Mouse (Mus musculus) embryonic facial prominence, embryonic 13.5 days (tissue): ENCODE results near the gene Hspb9. TPM values are rescaled to one million over a fixed set of nuclear protein-coding genes. Genes with fewer than 3 reads are reported as not detected.

ENCODE experiments used
- ATAC-seq: fragments of 200-750 bp; cut with Nextera tagmentation; 2 replicates; pipeline ENCODE4 v1.8.0; 2017; ENCODE audit warnings: low read depth; ENCODE audit not compliant: insufficient number of reproducible peaks, insufficient read depth, low FRiP score, low TSS enrichment
- H3K27ac ChIP-seq: fragments of 300-500 bp; sonication (generic); 2 replicates; pipeline ENCODE4 v1.5.1; 2015; ENCODE audit warnings: moderate library complexity, mild to moderate bottlenecking, inconsistent platforms
- H3K27me3 ChIP-seq: fragments of 300-500 bp; sonication (generic); 2 replicates; pipeline ENCODE4 v1.6.1; 2015; ENCODE audit warnings: mild to moderate bottlenecking, inconsistent platforms
- H3K36me3 ChIP-seq: fragments of 300-500 bp; sonication (generic); 2 replicates; pipeline ENCODE4 v1.6.1; 2015; ENCODE audit warnings: mild to moderate bottlenecking, inconsistent platforms
- H3K4me1 ChIP-seq: fragments of 300-500 bp; sonication (generic); 2 replicates; pipeline ENCODE4 v1.6.1; 2015; ENCODE audit warnings: inconsistent platforms
- H3K4me2 ChIP-seq: fragments of 300-500 bp; sonication (generic); 2 replicates; pipeline ENCODE4 v1.6.1; 2015; ENCODE audit warnings: moderate library complexity, mild to moderate bottlenecking, inconsistent platforms
- H3K4me3 ChIP-seq: fragments of 300-500 bp; sonication (generic); 2 replicates; pipeline ENCODE4 v1.5.1; 2015; ENCODE audit warnings: mild to moderate bottlenecking, inconsistent platforms
- H3K9ac ChIP-seq: fragments of 300-500 bp; sonication (generic); 2 replicates; pipeline ENCODE4 v1.6.1; 2015; ENCODE audit warnings: mild to moderate bottlenecking, inconsistent platforms
- H3K9me3 ChIP-seq: fragments of 300-500 bp; sonication (generic); 2 replicates; pipeline ENCODE4 v1.6.1; 2016; ENCODE audit warnings: inconsistent platforms
- WGBS: fragments of 180-500 bp; shearing (Covaris S2); methylation state at CpG from one replicate; pipeline ENCODE4 v1.1.7; 2015; ENCODE audit warnings: mixed read lengths; 5-methylcytosine and 5-hydroxymethylcytosine counted together
- polyA plus RNA-seq: library from polyadenylated mRNA; unstranded; fragments of >200 nt; fragmentation: Nextera tagmentation; extraction: Ambion mirVana; gene quantifications from 2 replicates; pipeline ENCODE4 v1.2.1, GENCODE M21; 2015

The Hspb9 gene
- polyA plus RNA-seq, 1 experiment from 2014 or later = not detected

DNA sequence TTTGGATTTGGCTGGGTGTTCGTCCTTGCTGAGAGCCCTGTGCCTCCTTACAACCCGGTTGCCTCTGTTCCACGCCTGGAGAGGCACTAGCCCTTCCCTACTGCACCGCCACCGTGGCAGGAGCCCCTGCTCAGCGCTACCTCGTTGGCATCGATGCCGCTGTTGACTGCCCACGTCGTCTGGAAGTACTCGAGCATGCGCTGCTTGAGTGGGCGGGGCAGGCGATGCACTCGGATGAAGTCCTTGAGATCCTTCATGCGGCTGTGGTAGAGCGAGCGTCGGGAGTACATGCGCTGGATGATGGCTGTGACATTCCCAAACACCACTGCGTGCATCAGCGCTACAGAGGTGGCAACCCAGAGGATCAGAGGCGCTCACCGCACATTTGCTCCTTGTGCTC is 35.8 kb downstream of the Hspb9 start:
- peaks cover 28% of the 10 kb centered on the region for H3K27me3 ChIP-seq
- H3K4me2 ChIP-seq = no peak overlapping the region; the same call in 1 of the 2 replicates
- H3K36me3 ChIP-seq = no peaks in the 10 kb centered on the region
- 54% methylated on average over 25 of the region's 25 CpGs for WGBS
- H3K4me1 ChIP-seq = no peaks in the 10 kb centered on the region
- H3K27ac ChIP-seq = no peak overlapping the region
- no peak overlapping the region for H3K4me3 ChIP-seq
- no peaks in the 10 kb centered on the region for H3K9me3 ChIP-seq
- no peak for ATAC-seq
- H3K9ac ChIP-seq = no peak overlapping the region

DNA sequence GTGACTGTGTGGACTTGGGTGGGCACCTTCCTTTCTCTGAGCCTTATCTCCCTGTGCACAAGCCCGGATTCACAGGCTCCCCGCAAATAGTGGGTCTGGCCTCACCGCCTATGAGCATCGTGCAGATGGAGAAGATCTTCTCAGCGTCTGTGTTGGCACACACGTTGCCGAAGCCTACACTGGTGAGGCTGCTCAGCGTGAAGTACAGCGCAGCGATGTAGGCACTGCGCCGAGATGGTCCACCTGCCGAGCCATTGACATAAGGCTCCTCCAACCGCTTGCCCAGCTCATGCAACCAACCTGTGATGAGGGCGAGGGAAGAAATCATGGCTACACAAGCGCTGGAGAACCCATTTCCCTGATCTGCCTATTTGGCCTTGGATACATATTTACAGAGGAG is 36.5 kb downstream of the Hspb9 start:
- 92% methylated on average over 16 of the region's 16 CpGs for WGBS
- no peak overlapping the region for H3K4me3 ChIP-seq
- H3K36me3 ChIP-seq = no peaks in the 10 kb centered on the region
- no peak for ATAC-seq
- H3K4me2 ChIP-seq = no peak overlapping the region
- no peak overlapping the region for H3K27ac ChIP-seq
- no peaks in the 10 kb centered on the region for H3K4me1 ChIP-seq
- no peak overlapping the region for H3K9ac ChIP-seq
- H3K9me3 ChIP-seq = no peaks in the 10 kb centered on the region
- H3K27me3 ChIP-seq = peaks cover 28% of the 10 kb centered on the region

DNA sequence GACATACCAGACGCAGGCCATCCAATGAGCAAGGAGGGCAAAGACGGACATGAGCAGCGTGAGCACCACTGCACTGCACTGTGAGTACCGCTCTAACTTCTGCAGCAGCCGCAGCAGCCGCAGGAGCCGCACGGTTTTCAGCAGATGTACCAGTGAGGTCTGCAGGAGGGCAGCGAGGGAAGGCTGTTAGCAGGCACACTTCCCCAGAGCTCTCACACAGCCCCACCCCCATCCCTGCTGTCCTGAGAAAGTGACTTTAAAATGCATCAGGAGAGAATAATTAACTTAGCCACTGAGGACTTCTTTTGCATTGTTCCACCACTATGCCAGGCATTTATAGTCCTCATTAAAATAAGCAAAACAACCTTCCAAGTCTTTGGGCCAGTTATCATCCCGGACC is 38.6 kb downstream of the Hspb9 start:
- no peak overlapping the region for H3K4me2 ChIP-seq
- 50% methylated on average over 10 of the region's 10 CpGs for WGBS

DNA sequence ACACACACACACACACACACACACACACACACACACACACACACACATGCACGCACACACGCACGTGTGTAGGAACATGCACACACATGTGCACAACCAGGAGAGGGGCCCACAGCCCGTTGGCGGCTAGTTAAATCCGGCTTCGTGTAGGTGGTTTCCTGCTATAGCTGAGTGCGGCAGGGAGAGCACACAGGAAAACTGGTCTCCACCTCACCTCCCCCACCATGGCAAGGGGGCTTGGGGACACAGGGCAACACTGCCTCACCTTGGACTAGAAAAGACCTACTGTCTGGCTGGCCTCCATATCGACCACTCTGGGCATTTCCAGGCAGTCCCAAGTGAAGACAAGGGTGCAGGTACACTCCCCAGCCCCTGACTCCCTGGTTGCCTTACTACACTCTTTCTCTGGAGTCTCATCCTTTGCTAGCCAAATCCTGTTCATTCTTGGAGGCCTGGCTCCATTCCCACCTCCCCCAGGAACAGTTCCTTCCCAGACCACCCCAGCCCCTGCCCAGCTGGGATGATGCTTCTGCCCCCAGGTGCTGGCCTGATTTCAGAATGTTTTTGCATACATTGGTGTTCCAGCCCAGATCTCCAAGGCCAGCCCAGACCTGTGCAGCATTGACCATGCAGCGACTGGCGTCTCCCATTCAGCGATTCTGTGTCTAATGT is 40.5 kb downstream of the Hspb9 start:
- Histone ChIP-seq H3K27ac (no peak overlapping the region), H3K4me3 (no peak overlapping the region), H3K4me2 (no peak overlapping the region), H3K27me3 (peaks cover 35% of the 10 kb centered on the region), H3K9me3 (no peaks in the 10 kb centered on the region), H3K36me3 (no peaks in the 10 kb centered on the region), H3K4me1 (peaks cover 3% of the 10 kb centered on the region), H3K9ac (no peak overlapping the region)
- ATAC-seq = no peak
- 82% methylated on average over 12 of the region's 12 CpGs for WGBS

More for the DNA sequence above, 38.6 kb downstream of the Hspb9 start:
- no peak for ATAC-seq
- H3K27me3 ChIP-seq = peaks cover 28% of the 10 kb centered on the region
- no peaks in the 10 kb centered on the region for H3K36me3 ChIP-seq
- H3K9ac ChIP-seq = no peak overlapping the region
- no peak overlapping the region for H3K27ac ChIP-seq
- H3K9me3 ChIP-seq = no peaks in the 10 kb centered on the region
- H3K4me1 ChIP-seq = no peaks in the 10 kb centered on the region
- no peak overlapping the region for H3K4me3 ChIP-seq

DNA sequence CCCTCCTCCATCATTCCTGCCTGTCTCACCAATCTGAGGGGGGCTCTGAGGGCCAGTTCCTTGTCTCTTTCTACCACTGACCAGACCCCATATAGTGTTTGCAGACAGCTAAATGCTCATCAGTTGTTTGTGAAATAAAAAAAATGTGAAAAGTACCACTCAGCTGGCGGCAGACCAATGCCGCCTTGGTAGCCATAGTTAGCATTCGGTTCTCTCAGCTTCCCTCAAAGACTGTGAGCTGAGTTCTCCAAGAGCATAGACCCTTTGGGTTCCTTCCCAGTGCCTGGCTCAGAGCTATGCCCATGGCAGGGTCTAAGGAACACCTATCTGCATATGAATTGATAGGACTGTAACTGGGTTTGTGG is 41.0 kb downstream of the Hspb9 start:
- no peak for ATAC-seq
- Histone ChIP-seq H3K4me2 (no peak overlapping the region), H3K4me1 (peaks cover 8% of the 10 kb centered on the region), H3K9me3 (no peaks in the 10 kb centered on the region), H3K9ac (no peak overlapping the region), H3K36me3 (no peaks in the 10 kb centered on the region), H3K27me3 (peaks cover 35% of the 10 kb centered on the region), H3K27ac (no peak overlapping the region), H3K4me3 (no peak overlapping the region)
- 92% methylated on average over 3 of the region's 3 CpGs for WGBS

DNA sequence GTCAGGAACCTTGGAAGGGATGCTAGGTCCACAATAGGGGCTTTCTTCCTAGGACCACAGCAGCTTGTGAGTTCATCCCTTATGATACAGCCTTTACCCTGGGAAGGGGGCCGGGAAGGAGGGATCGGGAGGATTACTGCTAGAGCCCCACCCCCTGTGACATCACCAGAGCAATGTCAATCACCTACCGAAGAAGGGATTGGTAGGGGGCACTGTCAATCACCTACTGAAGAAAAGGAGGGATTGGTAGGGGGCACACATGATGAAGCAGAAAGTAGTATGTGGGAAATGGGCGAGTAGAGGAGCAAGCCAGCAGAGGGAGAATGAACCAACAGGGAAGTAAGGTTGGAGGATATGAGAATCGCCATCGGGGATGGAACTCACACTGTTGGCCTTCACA is 42.8 kb downstream of the Hspb9 start:
- no peaks in the 10 kb centered on the region for H3K36me3 ChIP-seq
- H3K27me3 ChIP-seq = peaks cover 42% of the 10 kb centered on the region
- no peak for ATAC-seq
- no peak overlapping the region for H3K4me2 ChIP-seq
- 69% methylated on average over 6 of the region's 6 CpGs for whole genome bisulfite sequencing
- H3K4me3 ChIP-seq = no peak overlapping the region
- no peak overlapping the region for H3K9ac ChIP-seq
- no peak overlapping the region for H3K27ac ChIP-seq
- no peaks in the 10 kb centered on the region for H3K9me3 ChIP-seq
- H3K4me1 ChIP-seq = peaks cover 11% of the 10 kb centered on the region

DNA sequence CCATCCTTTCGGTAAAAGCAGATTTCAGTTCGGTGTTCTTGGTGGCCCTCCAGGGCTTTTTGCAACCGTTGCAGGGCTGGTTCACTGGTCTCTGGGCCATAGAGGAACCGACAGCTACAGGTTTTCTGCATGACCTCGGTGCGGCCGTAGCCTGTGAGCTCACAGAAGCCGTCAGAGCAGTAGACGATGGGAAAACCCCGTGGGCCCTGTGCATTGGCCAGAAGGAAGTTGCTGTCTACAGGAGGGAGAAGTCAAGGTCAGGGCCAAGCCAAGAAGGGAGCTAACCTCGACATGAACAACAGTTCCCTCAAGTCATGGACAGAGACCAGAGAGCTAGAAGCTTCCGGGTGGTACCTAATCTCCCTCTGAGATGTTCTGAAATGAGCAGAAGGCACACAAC is 43.9 kb downstream of the Hspb9 start:
- H3K36me3 ChIP-seq = no peaks in the 10 kb centered on the region
- peaks cover 53% of the 10 kb centered on the region for H3K27me3 ChIP-seq
- WGBS = 86% methylated on average over 12 of the region's 12 CpGs
- no peak overlapping the region for H3K4me2 ChIP-seq
- H3K4me1 ChIP-seq = peaks cover 17% of the 10 kb centered on the region
- ATAC-seq = no peak
- no peaks in the 10 kb centered on the region for H3K9me3 ChIP-seq
- no peak overlapping the region for H3K9ac ChIP-seq
- no peak overlapping the region for H3K4me3 ChIP-seq
- no peak overlapping the region for H3K27ac ChIP-seq

DNA sequence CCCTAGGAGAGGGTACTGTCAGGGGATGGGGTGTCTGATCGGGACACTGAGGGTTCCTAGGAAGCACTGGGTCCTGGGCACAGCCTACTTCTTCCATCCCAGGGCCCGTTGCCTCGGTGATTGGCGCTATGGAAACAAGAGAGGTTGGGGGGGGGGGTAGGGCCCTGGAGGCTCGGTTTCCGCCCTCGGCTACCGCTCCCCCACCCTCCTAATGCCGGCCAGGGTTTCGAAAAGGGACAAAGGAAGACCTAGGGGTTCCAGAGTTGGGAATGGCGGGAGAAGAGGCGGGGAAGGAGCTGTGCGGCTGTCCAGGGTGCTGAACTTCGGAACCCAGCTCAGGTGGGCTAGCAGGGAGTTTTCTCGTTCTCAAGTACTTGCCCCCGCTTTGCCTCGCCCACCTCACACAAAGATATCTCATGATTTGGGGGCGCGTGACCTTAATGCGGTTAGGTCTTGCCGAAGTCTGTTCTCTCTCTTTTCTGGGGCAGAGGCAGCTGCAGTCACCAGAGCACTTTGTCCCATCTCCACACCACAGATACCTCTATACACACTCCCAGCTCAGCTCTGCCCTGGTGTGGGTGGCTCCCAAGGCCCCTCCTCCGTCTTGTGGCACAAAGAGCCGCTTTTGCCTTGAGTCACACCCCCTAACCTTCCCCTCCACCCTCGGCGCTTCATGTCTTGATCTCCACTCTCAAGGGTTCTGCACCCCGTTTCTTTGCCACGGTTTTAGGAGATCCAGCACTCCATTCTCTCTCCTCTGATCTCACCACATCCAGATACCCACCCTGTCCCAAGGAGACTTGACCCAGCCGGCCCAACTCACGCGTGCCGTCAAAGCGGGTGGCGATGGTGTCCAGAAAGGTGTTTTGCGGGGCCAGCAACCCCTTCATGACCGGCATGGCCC is 45.3 kb downstream of the Hspb9 start:
- Histone ChIP-seq H3K9me3 (no peaks in the 10 kb centered on the region), H3K4me1 (peaks cover 17% of the 10 kb centered on the region), H3K4me2 (peak overlapping the region; percentile 65), H3K9ac (no peak overlapping the region), H3K27me3 (peaks cover 58% of the 10 kb centered on the region), H3K4me3 (peak overlapping the region; percentile 38), H3K27ac (no peak overlapping the region), H3K36me3 (no peaks in the 10 kb centered on the region)
- 1% methylated on average over 35 of the region's 35 CpGs for WGBS
- ATAC-seq = no peak

DNA sequence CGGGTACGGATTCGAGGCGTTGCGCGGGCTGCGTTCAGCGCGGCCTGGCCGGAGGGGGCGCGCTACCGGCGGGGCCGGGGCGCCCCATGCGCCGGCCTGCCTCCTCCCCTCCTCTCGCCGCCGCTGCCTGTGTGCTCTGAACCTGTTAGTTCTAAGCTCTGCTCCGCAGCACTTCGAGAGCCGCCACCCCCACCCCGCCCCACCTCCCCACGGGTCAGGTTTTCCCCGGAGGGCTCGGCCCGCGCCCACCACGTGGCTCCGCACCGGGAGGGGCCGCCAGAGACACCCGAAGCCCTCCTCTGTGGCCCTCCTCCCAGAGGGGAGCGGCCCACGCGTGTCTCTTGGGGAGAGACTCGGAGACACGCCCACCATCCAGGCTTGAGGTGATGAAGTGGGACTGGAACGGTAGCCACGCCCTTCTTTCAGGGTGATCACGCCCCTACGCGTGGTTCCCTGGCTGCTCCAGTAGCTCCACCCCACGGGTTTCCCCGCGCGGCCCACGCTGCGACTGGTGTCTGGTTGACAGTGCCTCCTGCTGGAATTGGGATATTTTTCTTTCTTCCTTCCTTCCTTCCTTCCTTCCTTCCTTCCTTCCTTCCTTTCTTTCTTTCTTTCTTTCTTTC is 46.1 kb downstream of the Hspb9 start, which contains the start of gene Kcnh4:
Gene Kcnh4 (minus strand): TSS at position 332 of the 623 bp plus-strand sequence.
- ATAC-seq = peak; percentile 26; the same call in 1 of the 2 replicates
- Histone ChIP-seq H3K27me3 (peaks cover 58% of the 10 kb centered on the region), H3K9ac (no peak within 1 kb of the TSS), H3K27ac (no peak within 1 kb of the TSS), H3K9me3 (no peaks in the 10 kb centered on the region), H3K4me2 (peak within 1 kb of the TSS; percentile 65), H3K4me3 (peak within 1 kb of the TSS; percentile 38), H3K4me1 (peaks cover 17% of the 10 kb centered on the region), H3K36me3 (no peaks in the 10 kb centered on the region)
- WGBS = under 1% methylated on average over 51 of the region's 51 CpGs

DNA sequence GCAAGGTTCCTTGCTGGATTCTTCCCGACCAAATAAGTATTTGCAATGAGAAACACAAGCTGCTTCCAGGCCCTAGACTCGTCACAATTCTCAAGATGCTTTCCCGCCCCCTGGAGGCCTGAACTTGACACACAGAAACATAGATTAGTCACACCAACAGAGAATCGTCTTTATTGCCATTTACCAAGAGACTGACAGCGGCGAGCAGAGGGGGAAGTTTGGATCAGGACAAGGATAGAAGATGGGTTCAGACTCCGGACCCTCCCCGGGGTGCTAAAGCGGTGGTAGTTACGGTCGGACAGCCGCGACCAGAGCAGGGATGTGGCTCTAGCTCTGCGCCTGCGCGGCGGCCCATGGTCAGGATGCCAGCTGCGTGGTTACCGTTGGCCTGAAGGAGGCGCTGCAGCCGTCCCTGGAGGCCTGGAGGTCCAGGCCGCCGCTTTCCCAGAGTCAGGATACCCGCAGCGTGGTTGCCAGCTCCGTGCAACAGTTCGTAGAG is 47.9 kb downstream of the Hspb9 start:
- WGBS = under 1% methylated on average over 27 of the region's 27 CpGs
- Histone ChIP-seq H3K27me3 (peaks cover 58% of the 10 kb centered on the region), H3K4me1 (peaks cover 17% of the 10 kb centered on the region), H3K9me3 (no peaks in the 10 kb centered on the region), H3K36me3 (no peaks in the 10 kb centered on the region), H3K27ac (no peak overlapping the region), H3K9ac (peak overlapping the region; percentile 54), H3K4me3 (peak overlapping the region; percentile 44), H3K4me2 (peak overlapping the region; percentile 68)
- ATAC-seq = no peak

DNA sequence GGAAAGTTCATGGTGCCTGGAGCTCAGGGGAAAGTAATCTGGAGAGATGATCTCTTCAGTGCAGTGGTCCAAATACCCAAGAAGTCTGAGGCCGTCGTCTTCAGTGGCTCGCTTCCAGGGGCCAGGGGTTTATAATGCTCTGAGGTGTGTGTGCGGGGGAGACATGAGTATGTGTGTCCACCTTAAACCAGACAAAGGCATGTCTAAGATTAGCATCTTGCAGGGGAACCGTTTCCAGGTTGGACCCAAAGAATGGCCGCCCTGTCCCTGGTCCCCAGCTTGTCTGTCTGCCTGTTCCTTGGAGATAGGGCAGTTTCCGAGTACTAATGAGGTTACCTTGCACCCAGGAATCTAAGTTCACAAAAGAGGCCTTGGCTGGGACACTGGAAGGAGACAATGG is 49.2 kb downstream of the Hspb9 start, which contains the start of gene Hcrt:
Gene Hcrt (minus strand): TSS at position 101 of the 400 bp plus-strand sequence.
- H3K27me3 ChIP-seq = peaks cover 55% of the 10 kb centered on the region
- H3K36me3 ChIP-seq = no peaks in the 10 kb centered on the region
- ATAC-seq = no peak
- no peaks in the 10 kb centered on the region for H3K9me3 ChIP-seq
- WGBS = 85% methylated on average over 7 of the region's 7 CpGs
- H3K27ac ChIP-seq = no peak within 1 kb of the TSS
- H3K9ac ChIP-seq = peak within 1 kb of the TSS; percentile 54
- peak within 1 kb of the TSS; percentile 68 for H3K4me2 ChIP-seq
- H3K4me1 ChIP-seq = peaks cover 17% of the 10 kb centered on the region
- peak within 1 kb of the TSS; percentile 44 for H3K4me3 ChIP-seq
